Mouse (Mus musculus) hindbrain, embryonic 14.5 days (tissue): ENCODE measurements around the gene Srsf1. TPM values are rescaled to one million over a fixed set of nuclear protein-coding genes. Genes with fewer than 3 reads are reported as not detected.

Experiments used
- ATAC-seq: fragments of 200-750 bp; cut with Nextera tagmentation; 2 replicates; pipeline ENCODE4 v1.8.0; 2017; ENCODE audit warnings: moderate number of reproducible peaks, mild to moderate bottlenecking, moderate TSS enrichment, moderate library complexity; ENCODE audit not compliant: low FRiP score
- DNase-seq: peaks from one replicate; pipeline ENCODE4 v3.0.0-alpha.2; 2015; ENCODE audit warnings: low spot score
- H3K27ac ChIP-seq: fragments of 300-500 bp; sonication (generic); 2 replicates; pipeline ENCODE4 v1.5.1; 2014; ENCODE audit warnings: mild to moderate bottlenecking, moderate library complexity
- H3K27me3 ChIP-seq: fragments of 300-500 bp; sonication (generic); 2 replicates; pipeline ENCODE4 v1.6.1; 2014; ENCODE audit warnings: mild to moderate bottlenecking, low read length, mixed read lengths; ENCODE audit not compliant: control insufficient read depth, insufficient read depth
- H3K36me3 ChIP-seq: fragments of 300-500 bp; sonication (generic); replicated peaks from 2 replicates; pipeline ENCODE4 v1.6.1; 2014; ENCODE audit not compliant: control insufficient read depth, insufficient read depth
- H3K4me1 ChIP-seq: fragments of 300-500 bp; sonication (generic); replicated peaks from 2 replicates; pipeline ENCODE4 v1.6.1; 2014; ENCODE audit warnings: antibody characterized with exemption, low read length, mixed read lengths; ENCODE audit not compliant: control insufficient read depth, insufficient read depth
- H3K4me2 ChIP-seq: fragments of 300-500 bp; sonication (generic); replicated peaks from 2 replicates; pipeline ENCODE4 v1.6.1; 2014; ENCODE audit warnings: mild to moderate bottlenecking, moderate library complexity
- H3K4me3 ChIP-seq: fragments of 300-500 bp; sonication (generic); replicated peaks from 2 replicates; pipeline ENCODE4 v1.5.1; 2014; ENCODE audit warnings: mild to moderate bottlenecking, low read length
- H3K9ac ChIP-seq: fragments of 300-500 bp; sonication (generic); 2 replicates; pipeline ENCODE4 v1.6.1; 2014
- H3K9me3 ChIP-seq: fragments of 300-500 bp; sonication (generic); 2 replicates; pipeline ENCODE4 v1.6.1; 2016; ENCODE audit warnings: low read length; ENCODE audit not compliant: control insufficient read depth
- WGBS: fragments of 180-500 bp; shearing (Covaris S2); extraction: QIAGEN DNeasy Blood & Tissue Kit; methylation state at CpG from one replicate; pipeline ENCODE4 v1.1.7; 2014; 5-methylcytosine and 5-hydroxymethylcytosine counted together
- polyA plus RNA-seq: library from polyadenylated mRNA; unstranded; fragments of >200 nt; fragmentation: Nextera tagmentation; extraction: Ambion mirVana; gene quantifications from 2 replicates; pipeline ENCODE4 v1.2.1, GENCODE M21; 2014

The Srsf1 gene
- polyA plus RNA-seq, 1 experiment from 2014 or later = 252 TPM

DNA sequence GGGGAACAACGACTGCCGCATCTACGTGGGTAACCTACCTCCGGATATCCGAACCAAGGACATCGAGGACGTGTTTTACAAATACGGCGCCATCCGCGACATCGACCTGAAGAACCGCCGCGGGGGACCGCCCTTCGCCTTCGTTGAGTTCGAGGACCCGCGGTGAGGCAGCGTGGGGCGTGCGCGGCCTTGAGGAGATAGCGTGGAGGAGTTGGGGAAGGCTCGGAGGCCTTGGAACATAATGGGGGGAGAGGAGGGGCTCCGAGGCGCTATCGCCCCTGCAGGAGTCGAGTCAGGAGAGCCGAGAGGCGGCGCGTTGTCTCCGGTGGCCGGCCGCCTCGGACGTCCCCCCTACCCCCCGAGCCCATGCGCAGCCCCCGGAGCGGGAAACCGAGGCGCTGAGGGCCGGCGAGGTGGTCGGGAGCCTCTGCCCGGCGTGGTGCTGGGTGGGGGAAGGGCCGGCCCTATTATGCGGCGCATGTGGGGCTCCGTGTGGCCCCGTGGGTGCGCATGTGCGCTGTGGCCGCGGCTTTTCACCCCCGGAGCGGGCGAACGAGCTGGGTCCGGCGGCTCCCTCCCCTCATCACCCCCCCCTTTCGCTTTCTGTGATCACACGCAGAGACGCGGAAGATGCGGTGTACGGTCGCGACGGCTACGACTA is 828 bp downstream of the Srsf1 start:
- no peaks in the 10 kb centered on the region for H3K9me3 ChIP-seq
- peak overlapping the region; percentile 100 for H3K4me3 ChIP-seq
- H3K36me3 ChIP-seq = peaks cover 38% of the 10 kb centered on the region
- DNase-seq (peak; percentile 65), ATAC-seq (peak; percentile 82)
- H3K4me1 ChIP-seq = peaks cover 28% of the 10 kb centered on the region
- H3K9ac ChIP-seq = peak overlapping the region; percentile 99
- H3K27me3 ChIP-seq = no peaks in the 10 kb centered on the region
- under 1% methylated on average over 58 of the region's 76 CpGs for WGBS
- peak overlapping the region; percentile 68 for H3K4me2 ChIP-seq
- H3K27ac ChIP-seq = peak overlapping the region; percentile 98

DNA sequence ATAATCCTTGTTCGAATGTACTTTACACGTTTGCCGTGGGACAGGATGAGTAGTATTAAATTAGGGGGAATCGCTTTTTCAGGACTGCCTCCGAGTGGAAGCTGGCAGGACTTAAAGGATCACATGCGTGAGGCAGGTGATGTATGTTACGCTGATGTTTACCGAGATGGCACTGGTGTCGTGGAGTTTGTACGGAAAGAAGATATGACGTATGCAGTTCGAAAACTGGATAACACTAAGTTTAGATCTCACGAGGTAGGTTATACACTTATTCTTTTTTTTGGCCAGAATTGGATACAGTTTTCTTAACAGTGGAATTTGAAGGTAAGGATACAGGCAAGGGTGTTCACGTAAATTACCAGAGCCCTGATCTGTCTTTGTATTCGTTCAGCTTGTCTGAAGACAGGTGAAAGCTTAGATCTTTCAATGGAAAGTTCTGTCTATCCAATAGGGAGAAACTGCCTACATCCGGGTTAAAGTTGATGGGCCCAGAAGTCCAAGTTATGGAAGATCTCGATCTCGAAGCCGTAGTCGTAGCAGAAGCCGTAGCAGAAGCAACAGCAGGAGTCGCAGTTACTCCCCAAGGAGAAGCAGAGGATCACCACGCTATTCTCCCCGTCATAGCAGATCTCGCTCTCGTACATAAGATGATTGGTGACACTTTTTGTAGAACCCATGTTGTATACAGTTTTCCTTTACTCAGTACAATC is 1.9 kb downstream of the Srsf1 start:
- peak overlapping the region; percentile 99 for H3K9ac ChIP-seq
- 21% methylated on average over 26 of the region's 26 CpGs for WGBS
- H3K27me3 ChIP-seq = no peaks in the 10 kb centered on the region
- ATAC-seq = no peak
- H3K4me3 ChIP-seq = peak overlapping the region; percentile 100
- no peaks in the 10 kb centered on the region for H3K9me3 ChIP-seq
- H3K27ac ChIP-seq = peak overlapping the region; percentile 98; the same call in 1 of the 2 replicates
- DNase-seq = no peak
- H3K36me3 ChIP-seq = peaks cover 44% of the 10 kb centered on the region
- H3K4me2 ChIP-seq = peak overlapping the region; percentile 68
- H3K4me1 ChIP-seq = peaks cover 28% of the 10 kb centered on the region

DNA sequence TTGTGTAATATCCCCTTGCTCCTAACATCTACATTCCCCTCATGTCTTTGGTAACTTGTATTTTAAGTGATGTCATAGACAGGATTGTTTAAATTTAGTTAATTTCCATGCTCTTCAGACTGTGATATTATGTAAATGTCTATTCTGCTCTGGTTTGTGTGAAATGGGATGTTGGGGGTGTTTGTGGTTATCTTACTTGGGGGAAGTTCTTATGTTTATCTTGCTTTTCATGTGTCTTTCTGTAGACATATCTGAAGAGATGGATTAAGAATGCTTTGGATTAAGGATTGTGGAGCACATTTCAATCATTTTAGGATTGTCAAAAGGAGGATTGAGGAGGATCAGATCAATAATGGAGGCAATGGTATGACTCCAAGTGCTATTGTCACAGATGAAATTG is 2.6 kb downstream of the Srsf1 start:
- no peak overlapping the region for H3K27ac ChIP-seq
- peak overlapping the region; percentile 99 for H3K9ac ChIP-seq
- H3K4me1 ChIP-seq = peaks cover 28% of the 10 kb centered on the region
- H3K9me3 ChIP-seq = no peaks in the 10 kb centered on the region
- peaks cover 45% of the 10 kb centered on the region for H3K36me3 ChIP-seq
- no peak for ATAC-seq
- no peaks in the 10 kb centered on the region for H3K27me3 ChIP-seq
- peak overlapping the region; percentile 100 for H3K4me3 ChIP-seq
- DNase-seq = no peak
- peak overlapping the region; percentile 68 for H3K4me2 ChIP-seq

DNA sequence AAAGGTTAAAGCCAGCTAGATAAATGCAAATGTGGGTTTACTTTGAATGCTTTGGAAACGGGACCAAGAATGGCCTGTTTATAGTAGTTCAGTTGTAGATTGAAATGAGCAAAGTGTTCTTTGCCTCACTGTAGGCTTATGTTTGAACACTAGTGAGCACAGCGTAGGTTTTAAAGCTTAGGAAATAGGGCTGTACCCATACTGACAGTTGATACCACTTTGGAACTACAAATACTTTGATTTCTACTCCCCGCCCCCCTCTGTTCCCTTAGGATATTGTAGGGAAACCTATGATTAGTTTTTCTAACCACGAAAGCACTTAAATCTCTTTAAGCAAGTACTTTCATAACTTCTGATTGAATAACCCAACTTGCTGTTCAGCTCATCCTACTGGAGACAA is 5.5 kb downstream of the Srsf1 start:
- Histone ChIP-seq H3K4me2 (no peak overlapping the region), H3K36me3 (peaks cover 54% of the 10 kb centered on the region), H3K9ac (no peak overlapping the region), H3K9me3 (no peaks in the 10 kb centered on the region), H3K27ac (no peak overlapping the region), H3K27me3 (no peaks in the 10 kb centered on the region), H3K4me3 (no peak overlapping the region), H3K4me1 (peaks cover 22% of the 10 kb centered on the region)
- ATAC-seq (no peak), DNase-seq (no peak)
- WGBS = 80% methylated on average over 4 of the region's 4 CpGs

DNA sequence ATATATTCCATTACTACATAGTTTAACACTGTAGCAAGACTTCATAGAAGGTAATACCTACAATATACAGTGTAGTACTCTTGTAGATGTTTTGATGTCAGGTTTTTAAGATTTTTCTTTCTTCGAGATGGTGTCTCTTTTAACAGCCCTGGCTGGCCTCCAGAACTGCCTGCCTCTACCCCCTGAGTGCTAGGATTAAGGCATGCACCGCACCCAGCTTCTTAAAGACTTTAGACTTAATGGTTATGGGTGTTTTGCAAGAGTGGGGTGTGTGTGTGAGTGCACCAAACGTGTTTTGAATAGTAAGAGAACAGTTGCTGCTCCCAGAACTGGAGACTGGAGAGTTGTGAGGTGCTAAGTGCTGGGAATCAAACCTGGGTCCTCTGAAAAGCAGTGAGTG is 6.6 kb downstream of the Srsf1 start:
- Histone ChIP-seq H3K4me1 (peaks cover 20% of the 10 kb centered on the region), H3K27ac (no peak overlapping the region), H3K9me3 (no peaks in the 10 kb centered on the region), H3K4me3 (no peak overlapping the region), H3K4me2 (no peak overlapping the region), H3K36me3 (peaks cover 53% of the 10 kb centered on the region), H3K27me3 (no peaks in the 10 kb centered on the region), H3K9ac (no peak overlapping the region)
- 65% methylated on average over 3 of the region's 3 CpGs for WGBS
- no peak for DNase-seq
- ATAC-seq = no peak

DNA sequence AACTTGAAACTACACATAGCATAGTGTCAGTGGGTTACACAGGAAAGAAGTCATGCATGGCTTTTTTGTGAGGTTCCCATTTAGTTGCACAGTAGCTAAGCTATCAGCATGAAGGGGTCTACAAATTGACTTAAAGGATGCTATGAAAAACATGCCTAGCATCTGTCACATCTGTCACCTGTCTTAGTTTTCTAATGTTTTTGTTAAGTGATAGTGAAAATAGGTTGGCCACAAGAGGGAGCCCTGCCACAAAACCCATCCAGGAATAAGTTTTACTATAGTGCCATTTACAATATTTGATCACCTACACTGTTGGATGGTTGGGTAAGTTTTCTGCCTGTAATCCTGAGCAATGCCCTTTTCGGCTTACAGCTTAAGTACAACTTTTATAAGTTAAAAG is 7.4 kb downstream of the Srsf1 start:
- 74% methylated on average over 1 of the region's 1 CpGs for WGBS
- Histone ChIP-seq H3K4me2 (no peak overlapping the region), H3K9me3 (no peaks in the 10 kb centered on the region), H3K9ac (no peak overlapping the region), H3K27ac (no peak overlapping the region), H3K4me3 (no peak overlapping the region), H3K36me3 (peaks cover 45% of the 10 kb centered on the region), H3K27me3 (no peaks in the 10 kb centered on the region), H3K4me1 (peaks cover 13% of the 10 kb centered on the region)
- ATAC-seq (no peak), DNase-seq (peak; percentile 68)

DNA sequence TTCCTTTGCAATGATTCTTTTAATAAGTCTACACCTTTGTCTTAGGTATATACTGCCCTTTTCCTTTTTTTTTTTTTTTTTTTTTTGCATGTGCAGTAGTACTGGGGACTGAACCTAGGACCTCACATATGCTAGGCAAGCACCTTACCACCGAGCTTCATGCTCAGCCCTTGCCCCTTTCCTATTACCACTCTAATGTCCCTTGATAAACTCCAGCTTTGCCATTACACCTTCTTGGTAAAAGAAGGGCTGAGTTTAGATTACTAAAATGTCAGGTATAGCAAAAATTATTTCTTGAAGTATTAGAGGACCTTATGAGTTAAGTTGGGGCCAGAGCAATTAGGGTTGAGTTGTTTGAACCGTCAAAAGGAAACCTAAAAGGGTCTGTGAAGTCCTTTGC is 8.6 kb downstream of the Srsf1 start:
- H3K4me1 ChIP-seq = peaks cover 4% of the 10 kb centered on the region; the same call in 1 of the 2 replicates
- DNase-seq = no peak
- no peaks in the 10 kb centered on the region for H3K9me3 ChIP-seq
- no peak for ATAC-seq
- H3K36me3 ChIP-seq = peaks cover 33% of the 10 kb centered on the region
- 92% methylated on average over 2 of the region's 2 CpGs for WGBS
- H3K4me2 ChIP-seq = no peak overlapping the region
- no peaks in the 10 kb centered on the region for H3K27me3 ChIP-seq
- no peak overlapping the region for H3K27ac ChIP-seq
- H3K9ac ChIP-seq = no peak overlapping the region
- H3K4me3 ChIP-seq = no peak overlapping the region

DNA sequence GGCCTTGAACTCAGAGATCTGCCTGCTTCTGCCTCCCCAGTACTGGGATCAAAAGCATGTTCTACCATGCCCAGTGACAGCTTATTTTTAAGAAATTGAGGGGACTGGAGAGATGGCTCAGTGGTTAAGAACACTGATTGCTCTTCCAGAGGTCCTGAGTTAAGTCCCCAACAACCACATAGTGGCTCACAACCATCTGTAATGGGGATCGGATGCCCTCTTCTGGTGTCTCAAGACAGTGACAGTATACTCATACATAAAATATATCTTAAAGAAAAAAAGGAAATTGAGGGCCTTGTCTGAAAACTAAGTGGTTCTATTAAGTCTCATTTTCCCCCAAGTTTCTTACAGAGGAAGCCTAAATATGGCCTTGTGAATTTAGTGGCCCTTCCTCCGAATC is 10.6 kb downstream of the Srsf1 start:
- H3K4me3 ChIP-seq = no peak overlapping the region
- H3K27ac ChIP-seq = no peak overlapping the region
- H3K27me3 ChIP-seq = no peaks in the 10 kb centered on the region
- no peaks in the 10 kb centered on the region for H3K9me3 ChIP-seq
- WGBS = 76% methylated on average over 2 of the region's 2 CpGs
- no peaks in the 10 kb centered on the region for H3K4me1 ChIP-seq
- H3K9ac ChIP-seq = no peak overlapping the region
- no peak for DNase-seq
- peaks cover 19% of the 10 kb centered on the region for H3K36me3 ChIP-seq
- no peak overlapping the region for H3K4me2 ChIP-seq
- no peak for ATAC-seq

DNA sequence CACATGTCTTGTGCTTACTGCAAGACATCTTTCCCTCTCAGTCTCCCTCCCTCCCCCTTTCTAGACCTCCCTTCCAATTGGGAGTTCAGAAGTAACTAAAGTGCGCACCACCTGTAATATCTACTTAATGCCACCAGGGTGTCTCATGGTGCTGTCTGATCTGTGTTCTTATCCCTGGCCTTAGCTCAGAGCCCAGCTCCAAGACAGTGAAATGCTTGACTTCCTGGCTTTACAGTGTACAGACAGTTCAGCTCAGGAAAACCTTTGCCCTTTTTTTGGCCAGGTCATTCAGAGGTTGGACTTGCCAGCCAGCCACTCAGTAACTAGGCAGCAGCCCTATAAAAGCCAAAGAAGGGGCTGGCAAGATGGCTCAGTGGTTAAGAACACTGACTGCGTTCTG is 12.0 kb downstream of the Srsf1 start:
- 45% methylated on average over 2 of the region's 2 CpGs for WGBS
- ATAC-seq = peak; percentile 79
- peaks cover 11% of the 10 kb centered on the region for H3K36me3 ChIP-seq
- no peak overlapping the region for H3K9ac ChIP-seq
- no peak overlapping the region for H3K27ac ChIP-seq
- H3K9me3 ChIP-seq = no peaks in the 10 kb centered on the region
- H3K27me3 ChIP-seq = no peaks in the 10 kb centered on the region
- H3K4me2 ChIP-seq = no peak overlapping the region
- H3K4me3 ChIP-seq = no peak overlapping the region
- H3K4me1 ChIP-seq = no peaks in the 10 kb centered on the region
- DNase-seq = peak; percentile 72
